Mouse (Mus musculus) small intestine, adult 2 months (tissue): ENCODE data around the gene St5.

Source experiments
- CTCF ChIP-seq: fragments of 200-500 bp; IDR thresholded peaks from 2 replicates; pipeline ENCODE4 v1.5.1; 2012; ENCODE audit warnings: low read depth, mild to moderate bottlenecking, control low read depth, inconsistent platforms, low read length, moderate library complexity, mixed read lengths; ENCODE audit not compliant: insufficient replicate concordance, insufficient read length; ENCODE audit errors: extremely low read depth
- POLR2A ChIP-seq: fragments of 200-500 bp; IDR thresholded peaks from 2 replicates; pipeline ENCODE4 v1.6.1; 2012; ENCODE audit warnings: low read depth, mild to moderate bottlenecking, control low read depth, inconsistent platforms, low read length, moderate library complexity

DNA sequence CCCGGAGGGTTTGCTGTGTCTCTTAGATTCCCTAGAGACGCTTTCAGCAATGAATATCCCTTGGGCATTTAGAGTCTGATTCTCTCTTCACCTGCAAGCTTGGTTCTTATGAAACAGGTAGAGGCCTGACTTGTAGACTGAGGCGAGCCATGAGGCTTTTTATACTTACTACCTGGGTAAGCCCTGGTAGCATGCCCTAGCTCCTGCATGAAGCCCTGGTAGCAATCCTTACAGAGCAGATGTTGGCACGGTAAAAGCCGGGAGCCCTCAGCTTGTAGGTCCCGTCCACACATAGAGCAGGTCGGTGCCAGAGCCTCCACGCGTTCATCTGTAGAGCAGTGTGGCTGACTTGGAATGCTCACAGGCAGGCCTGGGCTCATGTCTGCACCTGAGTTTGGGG, 195.8 kb downstream of the St5 start:
- TF ChIP-seq CTCF (no peak), POLR2A (no peak)
